Mouse (Mus musculus): ENCODE measurements at regions not wholly inside any gene's neighbourhood (a gene's known extent, or its start where the extent isn't known, plus 50 kb on each side); places are given as distances from the start of the nearest gene placed in this dataset.
A peak's percentile ranks its signal among the peaks of the same experiment; 100 is the strongest.
"Not testable (repeated sequence)": the region's sequence is repeated elsewhere in the genome, so short reads cannot be mapped to it uniquely, and the experiment has no call there.

DNA sequence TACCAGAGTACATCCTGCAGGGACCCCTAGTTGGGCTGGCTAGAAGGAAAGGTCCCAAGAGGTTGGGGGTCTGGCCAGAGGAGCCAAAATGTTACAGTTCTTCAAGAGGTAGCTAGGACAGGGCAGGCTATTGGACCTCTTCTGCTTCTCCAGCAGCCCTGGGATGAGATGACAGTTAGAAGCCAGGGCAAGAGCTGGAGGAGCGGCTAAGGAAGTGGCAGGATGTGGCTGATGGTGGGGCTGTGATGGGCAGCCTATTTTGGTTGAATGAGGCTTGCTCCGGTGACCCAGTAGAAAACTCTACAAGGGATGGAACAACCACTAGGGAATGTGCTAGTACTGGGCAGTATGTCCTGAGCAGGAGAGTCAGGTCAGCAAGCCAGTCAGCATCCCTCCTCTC lies 82.8 kb downstream of the Ddx11 start:
- no peak for ATAC-seq (replicated peaks; ENCODE audit: low FRiP score, poor library complexity, severe bottlenecking)

DNA sequence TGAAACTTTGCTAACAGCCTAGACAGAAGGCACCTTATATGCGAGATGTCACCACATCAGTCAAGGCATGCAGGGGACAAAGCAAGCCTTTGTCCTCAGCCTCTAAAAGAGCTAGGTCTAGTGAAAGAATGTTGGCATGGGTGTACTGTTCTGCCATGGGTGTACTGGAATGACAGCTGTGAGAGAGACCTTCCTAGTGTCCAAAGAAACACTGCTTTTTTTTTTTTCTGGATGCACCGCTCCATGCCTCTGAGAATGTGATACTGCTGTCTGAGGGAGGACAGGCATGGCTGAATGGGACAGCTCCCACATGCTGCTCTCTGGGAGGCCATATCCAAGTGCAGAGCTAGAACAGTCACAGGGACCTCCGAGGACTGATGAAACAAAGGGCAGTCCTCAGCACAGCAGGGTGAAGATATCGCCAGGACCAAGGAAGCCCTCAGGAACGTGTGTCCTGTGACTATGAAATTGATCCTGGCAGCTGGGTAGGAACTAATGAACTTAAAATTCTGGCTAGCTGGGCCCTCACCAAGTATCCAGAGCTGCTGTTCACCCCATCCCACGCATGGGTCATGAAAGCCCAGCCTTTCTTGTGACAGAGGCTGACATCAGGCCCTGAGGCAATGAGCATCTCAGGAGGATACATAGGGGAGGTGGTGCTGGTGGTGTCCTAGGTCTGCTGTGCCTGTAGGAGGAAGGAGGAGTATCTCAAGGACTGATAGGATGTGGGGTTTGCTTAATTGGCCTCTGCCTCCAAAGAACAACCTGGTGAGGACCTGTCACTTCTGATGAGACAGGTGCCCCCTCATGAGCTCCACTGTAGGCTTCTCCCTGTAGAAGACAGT lies 84.6 kb downstream of the Ddx11 start:
- ATAC-seq (replicated peaks; ENCODE audit: low FRiP score, poor library complexity, severe bottlenecking) = not testable (repeated sequence)

DNA sequence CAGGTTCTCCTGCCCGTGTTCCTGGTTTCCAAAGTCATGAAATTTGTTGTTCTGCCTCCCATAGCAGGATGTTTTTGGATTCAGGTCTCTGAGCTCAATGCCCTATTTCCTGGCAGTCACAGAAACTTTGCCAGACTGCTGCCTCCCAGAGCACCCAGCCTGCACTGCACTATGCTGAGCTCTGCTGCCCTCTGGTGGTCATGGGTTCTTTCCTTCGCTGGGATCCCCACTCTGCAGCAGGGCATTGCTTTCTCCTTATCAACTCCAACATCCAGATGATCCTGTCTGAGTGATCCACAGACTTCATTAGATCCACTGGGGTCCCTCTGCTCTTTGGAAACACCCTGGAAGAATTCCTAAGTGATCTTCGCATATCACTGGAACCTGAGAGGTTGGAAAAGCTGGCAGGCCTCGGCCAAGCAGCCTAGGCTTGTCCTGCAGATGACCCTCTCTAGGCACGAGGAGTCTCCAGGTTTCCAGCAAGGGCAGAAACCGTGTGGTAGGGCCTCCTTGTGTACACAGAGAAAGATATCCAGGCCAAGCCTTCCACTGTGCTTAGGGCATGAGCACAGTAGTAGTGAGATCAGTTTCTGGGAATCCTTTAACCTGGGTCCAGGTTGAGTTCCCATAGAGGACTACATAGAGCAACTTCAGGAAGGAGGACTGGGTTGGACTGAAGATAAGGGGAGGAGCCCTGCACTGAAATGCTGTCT lies 85.6 kb downstream of the Ddx11 start:
- peak; percentile 76 for ATAC-seq (replicated peaks; ENCODE audit: low FRiP score, poor library complexity, severe bottlenecking)

DNA sequence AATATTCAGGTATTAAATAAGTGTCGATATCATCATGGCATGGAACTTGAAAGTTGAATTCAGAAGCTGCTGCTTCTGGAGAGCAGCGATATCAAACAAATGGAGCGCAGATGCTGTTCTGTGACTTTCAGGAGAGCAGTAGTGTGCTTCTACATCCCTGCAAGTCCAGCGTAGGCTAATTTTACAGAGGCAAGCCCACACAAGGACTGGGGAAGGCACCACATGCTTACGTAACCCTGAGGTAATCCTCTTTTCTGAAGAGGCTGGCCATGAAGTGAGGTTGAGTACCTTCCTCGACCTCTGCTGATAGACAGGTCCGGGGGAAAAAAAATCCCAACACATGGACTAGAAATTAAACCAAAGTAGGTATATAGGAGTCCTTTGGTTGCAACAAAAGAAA lies 88.2 kb downstream of the Ddx11 start:
- no peak for ATAC-seq (replicated peaks; ENCODE audit: low FRiP score, poor library complexity, severe bottlenecking)

DNA sequence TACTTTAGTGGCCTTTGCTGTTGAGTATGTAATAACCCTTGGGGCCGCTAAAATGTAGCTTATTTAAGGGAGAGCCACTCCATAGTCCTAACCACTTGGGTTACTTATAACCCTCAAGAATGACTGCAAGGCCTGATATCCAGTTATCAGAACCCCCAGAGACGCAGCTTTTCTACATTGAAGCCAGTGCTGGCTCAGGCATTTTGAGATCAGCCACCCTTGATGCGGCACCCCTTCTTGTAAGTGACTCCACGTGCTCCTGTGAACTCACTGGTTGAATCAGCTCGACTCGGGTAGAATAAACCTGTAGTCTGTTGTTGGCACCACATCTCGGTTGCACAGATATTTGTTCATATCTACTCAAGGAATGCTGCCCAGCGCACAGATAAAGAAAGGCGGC lies 89.3 kb downstream of the Ddx11 start:
- ATAC-seq (replicated peaks; ENCODE audit: low FRiP score, poor library complexity, severe bottlenecking) = no peak

DNA sequence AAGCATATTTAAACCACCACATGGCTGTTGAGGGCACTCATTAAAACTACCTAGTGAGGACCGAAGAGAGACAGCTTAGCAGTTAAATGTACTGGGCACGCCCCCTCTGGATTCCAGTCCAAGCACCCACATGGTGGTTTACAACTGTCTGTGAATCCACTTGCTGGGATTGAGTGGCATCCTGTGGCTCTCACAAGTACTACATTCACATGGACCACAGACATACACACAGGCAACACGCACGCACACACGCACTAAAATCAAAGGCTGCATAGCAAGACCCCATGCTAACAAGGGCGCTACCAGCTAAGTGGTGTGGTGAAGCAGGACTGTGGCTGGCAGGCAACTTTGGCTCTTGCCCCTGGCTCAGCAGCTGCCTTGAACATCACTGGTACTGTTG lies 95.0 kb downstream of the Ddx11 start:
- no peak for ATAC-seq (replicated peaks; ENCODE audit: low FRiP score, poor library complexity, severe bottlenecking)

DNA sequence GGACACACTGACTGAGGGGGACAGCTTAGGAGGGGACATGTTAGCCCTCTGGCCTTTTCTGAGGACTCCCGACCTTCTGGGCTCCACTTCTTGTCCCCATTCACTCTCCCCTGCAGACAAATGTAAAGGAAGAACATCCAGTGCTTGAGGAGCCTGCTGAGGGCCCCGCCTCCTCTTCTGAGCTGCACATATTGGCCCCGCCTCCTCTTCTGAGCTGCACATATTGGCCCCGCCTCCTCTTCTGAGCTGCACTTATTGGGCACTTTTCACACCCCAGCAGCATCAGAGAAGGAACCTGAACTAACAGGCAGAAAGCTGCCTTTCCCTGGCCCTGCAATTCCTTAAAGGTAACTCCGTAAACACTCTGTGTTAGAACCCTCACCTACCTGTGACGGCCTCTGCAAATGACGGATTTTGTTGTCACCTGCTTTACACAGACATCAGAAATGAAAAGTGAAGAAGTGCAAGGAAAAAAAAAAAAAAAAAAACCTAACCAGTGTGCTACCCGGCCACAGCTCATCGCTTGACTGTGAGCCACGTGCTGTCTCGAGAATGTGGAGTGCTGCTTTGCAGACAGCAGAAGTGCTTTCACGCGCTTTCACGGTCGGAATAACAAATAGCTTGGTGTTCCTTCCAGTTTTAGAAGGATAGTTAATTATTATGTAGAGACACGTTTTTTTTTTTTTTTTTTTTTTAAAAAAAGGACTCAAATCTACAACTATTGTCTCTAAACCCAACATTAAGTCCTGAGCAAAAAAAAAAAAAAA lies 96.5 kb downstream of the Ddx11 start:
- no peak; the same call in 1 of the 2 replicates for ATAC-seq (replicated peaks; ENCODE audit: low FRiP score, poor library complexity, severe bottlenecking)

DNA sequence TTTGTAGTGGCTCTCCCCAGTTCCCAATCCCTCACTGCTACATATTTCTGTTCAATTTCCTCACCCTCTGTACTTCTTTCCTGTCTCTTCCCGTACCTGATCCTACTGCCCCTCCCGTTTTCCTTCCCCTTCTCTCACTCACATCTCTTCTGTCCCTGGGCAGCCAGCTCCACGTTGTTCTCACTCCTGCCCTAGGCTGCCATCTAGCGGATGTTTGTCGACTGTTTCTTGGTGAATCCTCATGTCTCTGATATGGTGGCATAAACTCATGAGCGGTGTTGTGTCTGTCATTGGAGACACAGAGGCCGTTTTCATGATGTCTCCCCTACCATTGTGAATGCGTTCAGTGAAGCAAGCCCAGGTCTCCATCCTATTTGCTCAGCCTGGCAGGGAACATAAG lies 97.9 kb downstream of the Ddx11 start:
- no peak for ATAC-seq (replicated peaks; ENCODE audit: low FRiP score, poor library complexity, severe bottlenecking)

DNA sequence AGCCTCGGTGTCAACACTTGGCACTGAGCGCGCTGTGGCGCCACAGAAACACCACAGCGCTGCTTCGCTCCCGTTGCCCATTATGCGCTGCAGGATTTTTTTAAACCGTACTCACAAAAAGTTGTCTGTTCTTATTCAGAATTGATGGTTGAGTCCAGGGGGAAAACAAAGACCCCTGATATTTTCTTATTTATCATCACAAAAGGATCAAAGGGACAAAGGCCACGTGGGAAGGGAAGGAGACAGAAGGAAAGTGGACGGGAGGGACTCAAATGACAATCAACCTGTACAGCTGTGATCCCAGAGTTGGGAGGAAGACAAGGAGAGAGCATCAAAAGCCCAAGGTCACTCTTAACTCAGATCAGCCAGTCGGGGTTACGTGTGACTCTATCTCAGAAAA lies 100.4 kb downstream of the Ddx11 start:
- no peak for ATAC-seq (replicated peaks; ENCODE audit: low FRiP score, poor library complexity, severe bottlenecking)

DNA sequence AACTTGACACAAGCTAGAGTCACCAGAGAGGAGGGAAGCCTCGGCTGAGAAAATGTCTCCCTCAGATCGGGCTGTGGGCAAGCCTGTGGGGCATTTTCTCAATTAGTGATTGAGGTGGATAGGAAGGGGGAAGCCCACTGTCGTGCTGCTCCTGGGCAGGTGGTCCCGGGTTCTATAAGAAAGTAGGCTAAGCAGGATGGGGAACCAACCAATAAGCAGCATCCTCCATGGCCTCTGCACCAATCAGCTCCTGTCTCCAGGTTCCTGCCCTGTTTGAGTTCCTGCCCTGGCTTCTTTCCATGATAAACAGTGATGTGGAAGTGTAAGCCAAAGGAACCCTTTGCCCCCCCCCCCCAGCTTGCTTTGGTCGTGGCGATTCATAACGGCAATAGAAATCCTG lies 100.9 kb downstream of the Ddx11 start:
- ATAC-seq (replicated peaks; ENCODE audit: low FRiP score, poor library complexity, severe bottlenecking) = no peak

DNA sequence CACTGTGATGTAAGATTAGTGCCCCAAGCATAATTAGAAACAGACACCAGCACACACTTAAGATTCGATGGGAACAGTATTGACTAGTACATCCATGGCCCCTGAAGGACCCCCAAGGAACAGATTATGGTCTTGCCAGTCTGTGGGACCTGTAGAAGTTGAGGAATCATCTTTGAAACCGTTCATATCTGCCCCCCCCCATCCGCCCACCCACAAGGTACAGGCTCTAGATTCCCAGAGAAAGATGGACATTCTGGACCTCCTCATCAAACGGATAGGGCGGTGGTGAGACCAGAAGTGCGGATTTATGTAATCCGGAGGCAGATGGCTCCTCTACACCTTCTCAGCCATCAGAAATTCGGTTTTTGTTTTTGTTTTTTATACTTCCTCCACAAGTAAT lies 109.1 kb downstream of the Ddx11 start:
- no peak for ATAC-seq (replicated peaks; ENCODE audit: low FRiP score, poor library complexity, severe bottlenecking)

DNA sequence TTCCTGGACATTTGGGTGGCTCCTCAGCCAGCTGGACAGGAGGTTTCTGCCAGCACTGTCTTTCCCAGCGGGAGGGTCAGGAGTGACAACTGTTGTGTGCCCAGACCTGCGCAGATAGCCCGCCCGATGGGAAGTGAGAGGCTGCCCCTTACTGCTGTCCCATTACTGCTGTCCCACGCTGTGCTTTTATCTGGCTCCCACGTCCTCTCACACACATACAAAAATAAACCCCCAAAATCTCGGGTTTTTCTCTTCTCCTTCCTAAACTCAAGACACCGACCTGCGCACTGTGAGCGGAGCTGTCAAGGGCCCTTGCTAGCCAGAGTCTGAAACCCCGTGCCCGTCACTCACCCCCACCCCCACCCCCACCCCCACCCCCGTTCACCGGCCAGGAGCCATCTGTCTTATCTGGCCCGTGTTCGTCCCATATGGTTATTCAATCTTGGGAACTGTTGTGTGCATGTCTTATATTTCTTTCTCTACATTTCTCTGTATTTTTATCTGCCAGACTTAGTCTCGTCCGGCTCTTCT lies 109.6 kb downstream of the Ddx11 start:
- ATAC-seq (replicated peaks; ENCODE audit: low FRiP score, poor library complexity, severe bottlenecking) = no peak

DNA sequence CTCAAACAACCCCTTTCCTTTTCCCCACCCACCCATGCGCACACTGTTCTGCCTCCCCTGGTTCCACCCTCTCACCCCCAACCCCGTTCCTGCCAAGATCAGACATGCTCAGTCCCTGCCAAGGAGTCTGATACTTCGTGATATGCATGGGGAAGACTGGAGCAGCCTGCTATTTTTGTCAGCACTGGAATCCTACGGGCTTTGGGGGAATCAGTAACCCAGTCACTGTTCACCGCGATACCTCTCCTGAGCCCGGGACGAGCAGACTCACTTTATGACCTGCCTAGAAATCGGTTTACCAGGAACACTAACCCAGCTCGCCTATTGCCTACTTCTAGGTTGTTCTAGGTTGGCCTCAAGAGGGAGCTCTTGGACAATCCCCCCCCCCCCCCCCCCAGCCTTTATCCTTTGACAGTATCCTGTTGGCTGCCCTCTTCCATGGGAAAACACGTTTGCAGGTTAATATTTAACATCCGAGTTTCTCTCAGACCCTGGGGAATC lies 110.2 kb downstream of the Ddx11 start:
- no peak for ATAC-seq (replicated peaks; ENCODE audit: low FRiP score, poor library complexity, severe bottlenecking)

DNA sequence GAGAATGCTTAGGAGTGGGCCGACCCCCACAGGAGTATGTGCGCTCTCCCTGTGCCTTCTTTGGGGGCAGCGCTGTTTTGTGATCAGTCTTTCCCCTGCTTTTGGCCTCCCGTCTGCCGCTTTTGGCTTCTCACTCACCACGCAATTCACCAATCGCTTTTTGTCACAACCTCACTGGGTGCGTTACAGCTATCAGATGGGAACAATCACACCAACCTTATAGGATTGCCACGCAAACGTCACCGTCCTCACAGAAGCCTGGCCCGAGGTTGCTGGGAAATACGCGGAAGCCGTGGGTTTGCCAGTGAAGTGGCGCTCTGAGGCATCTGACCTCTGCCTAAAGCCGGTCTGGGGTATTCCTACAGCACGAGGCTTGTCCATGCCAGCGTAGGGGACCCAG lies 111.1 kb downstream of the Ddx11 start:
- no peak for ATAC-seq (replicated peaks; ENCODE audit: low FRiP score, poor library complexity, severe bottlenecking)

DNA sequence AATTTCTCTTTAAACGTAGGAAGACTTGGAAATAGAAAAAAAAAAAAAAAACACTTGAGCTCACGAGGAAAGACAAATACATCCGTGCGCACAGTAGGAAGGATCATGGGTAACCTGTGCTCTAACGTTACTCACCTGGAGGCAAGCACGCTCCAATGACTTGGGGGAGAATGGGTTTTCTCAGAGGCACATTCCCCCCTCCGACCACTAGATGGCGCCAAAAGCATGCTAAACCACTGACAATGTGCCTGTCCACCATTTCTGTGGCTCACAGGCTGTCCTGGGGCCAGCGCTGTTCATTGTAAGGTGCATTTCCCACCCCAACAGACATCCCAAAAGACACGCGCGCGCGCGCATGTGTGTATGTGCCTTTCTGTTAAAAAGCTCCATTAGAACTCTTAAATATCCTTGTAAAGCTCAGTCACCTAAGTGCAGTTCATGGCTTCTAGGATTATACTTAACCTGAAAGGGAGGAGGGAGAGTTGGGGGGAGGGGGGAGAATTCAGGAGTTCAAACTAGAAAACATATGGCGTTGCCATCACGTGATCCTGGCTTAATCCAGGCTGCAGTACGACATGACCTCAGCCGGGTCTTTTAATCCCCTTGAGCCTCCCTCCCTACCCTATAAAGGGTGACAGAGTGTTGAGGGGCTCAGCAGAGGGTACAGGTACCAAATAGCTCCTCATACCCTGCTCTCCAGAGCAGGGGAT lies 111.9 kb downstream of the Ddx11 start:
- ATAC-seq (replicated peaks; ENCODE audit: low FRiP score, poor library complexity, severe bottlenecking) = peak; percentile 65; the same call in 1 of the 2 replicates

DNA sequence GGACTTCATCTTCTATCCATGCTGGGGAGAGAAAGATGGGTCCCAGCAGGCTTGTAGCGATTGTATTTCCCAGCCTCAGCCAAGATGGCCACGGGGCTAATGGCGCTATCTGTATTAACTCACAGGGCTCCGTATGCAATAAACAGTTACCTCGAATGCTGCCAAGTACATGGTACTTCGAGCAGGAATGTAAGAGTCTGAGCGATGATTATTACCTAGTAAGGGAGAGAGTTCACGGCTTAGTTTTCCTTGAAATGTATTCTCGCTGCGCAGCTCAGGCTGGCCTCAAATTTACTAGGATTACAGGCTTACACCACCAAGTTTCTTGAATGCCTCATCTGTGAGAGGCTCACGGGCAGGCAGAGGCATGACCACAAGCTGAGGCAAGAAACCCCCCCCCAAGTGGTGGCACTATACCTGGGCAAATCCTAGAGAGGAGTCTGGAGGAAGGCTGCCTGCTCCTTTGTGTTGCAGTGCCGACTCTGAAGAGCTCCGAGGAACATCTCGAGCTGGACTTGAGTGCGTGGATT lies 112.6 kb downstream of the Ddx11 start:
- ATAC-seq (replicated peaks; ENCODE audit: low FRiP score, poor library complexity, severe bottlenecking) = no peak

DNA sequence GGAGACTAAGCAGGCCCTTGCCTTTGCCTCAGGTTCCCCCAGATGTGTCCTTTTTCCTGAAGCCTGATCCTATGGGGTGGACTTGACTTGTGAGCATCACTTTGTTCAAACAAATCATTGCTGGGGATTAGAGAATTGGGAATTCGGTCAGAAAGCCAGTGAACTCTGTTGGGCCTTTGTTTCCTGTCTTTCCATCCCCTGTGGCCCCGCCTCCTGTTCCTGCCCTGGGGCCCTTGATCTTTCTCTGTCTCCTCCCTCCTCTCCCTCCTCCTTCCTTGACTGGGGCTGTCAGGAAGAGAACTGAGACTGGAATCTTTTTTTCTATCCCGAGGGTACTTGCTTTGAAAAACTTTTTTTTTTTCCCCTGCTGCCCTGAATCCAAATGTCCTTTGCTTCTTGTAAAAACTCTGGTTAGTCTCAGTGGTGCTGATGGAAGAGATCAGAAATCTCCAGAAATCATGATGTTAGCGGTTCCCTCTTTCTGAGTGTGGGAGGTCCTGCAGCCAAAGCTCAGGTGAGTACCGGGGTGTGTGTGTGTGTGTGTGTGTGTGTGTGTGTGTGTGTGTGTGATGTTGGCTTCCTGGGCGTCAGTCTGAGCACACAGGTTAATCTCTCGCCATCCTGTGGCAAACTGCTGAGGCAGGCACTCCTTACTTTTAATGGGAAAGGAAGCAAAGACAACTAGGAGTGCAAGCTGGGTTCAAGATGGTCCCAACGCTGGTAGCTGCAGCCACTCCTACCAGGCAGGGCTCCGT lies 118.7 kb downstream of the Ddx11 start:
- ATAC-seq (replicated peaks; ENCODE audit: low FRiP score, poor library complexity, severe bottlenecking) = no peak

DNA sequence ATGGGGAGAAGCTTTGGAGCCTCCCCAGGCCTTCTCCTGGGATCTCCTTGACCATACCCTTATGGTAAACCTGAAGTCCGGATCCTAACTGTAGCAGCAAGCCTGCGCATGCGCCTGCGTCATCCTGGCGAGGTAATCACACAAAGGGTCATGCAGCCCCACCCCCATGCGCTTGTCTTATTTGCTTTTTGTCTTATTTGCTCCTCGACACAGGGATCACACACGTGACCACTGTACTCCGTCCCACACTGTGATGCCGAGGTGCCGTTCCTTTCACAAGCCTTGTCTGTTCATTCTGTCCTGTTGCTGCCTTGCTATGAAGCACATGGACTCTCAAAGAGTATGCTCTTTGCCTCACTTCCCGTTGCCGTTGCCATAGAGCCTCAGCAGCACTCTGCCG lies 120.9 kb downstream of the Ddx11 start:
- ATAC-seq (replicated peaks; ENCODE audit: low FRiP score, poor library complexity, severe bottlenecking) = no peak

All from erythroblast, adult 5-6 weeks (primary cell).